ENCODE assay signal across 21 mouse cellular contexts in genomic region chr7:65489742-65490141, GRCm38 (mm10). TPM values are rescaled to one million over a fixed set of nuclear protein-coding genes. Genes with fewer than 3 reads are reported as not detected.
DNase-seq lines count a peak whose midpoint lies in the region; ATAC-seq and TF ChIP-seq lines count a peak whose summit lies in the region.
"Had no signal": no experiment of that assay in that cellular context is flagged by ENCODE, and none has a peak within 500 bp of the region (broad histone marks: within the 10 kb centered on the region; RNA-seq: fewer than 3 reads in every experiment).

No protein-coding gene starts in this region.

- H3K9ac ChIP-seq in hindbrain, postnatal 0 days (replicated peaks; ENCODE audit: low read length): no peak overlapping the region
- no peak overlapping the region for H3K9ac ChIP-seq in hindbrain, embryonic 11.5 days (ENCODE audit: low read depth, low read length)
- H3K9ac ChIP-seq: embryonic facial prominence, embryonic 15.5 days; heart, embryonic 13.5 days; hindbrain, embryonic 15.5 days had no signal

- H3K27ac ChIP-seq in hindbrain, postnatal 0 days: no peak overlapping the region
- no peak overlapping the region for H3K27ac ChIP-seq in hindbrain, embryonic 11.5 days (ENCODE audit: low read depth, low read length)
- H3K27ac ChIP-seq: embryonic facial prominence, embryonic 15.5 days; forebrain, embryonic 10.5 days; gastrocnemius, adult 2 months; heart, embryonic 13.5 days had no signal

- WGBS in hindbrain, postnatal 0 days: 48% methylated on average over 9 of the region's 9 CpGs
- 86% methylated on average over 9 of the region's 9 CpGs for WGBS in hindbrain, embryonic 11.5 days

- no peaks in the 10 kb centered on the region for H3K9me3 ChIP-seq in hindbrain, postnatal 0 days (ENCODE audit: low read length)
- no peaks in the 10 kb centered on the region for H3K9me3 ChIP-seq in hindbrain, embryonic 11.5 days (ENCODE audit: control insufficient read depth, low read length)
- H3K9me3 ChIP-seq: embryonic facial prominence, embryonic 15.5 days; forebrain, embryonic 10.5 days; heart, embryonic 13.5 days; hindbrain, embryonic 15.5 days had no signal

- H3K4me3 ChIP-seq in hindbrain, postnatal 0 days (ENCODE audit: low read length): no peak overlapping the region
- no peak overlapping the region for H3K4me3 ChIP-seq in hindbrain, embryonic 11.5 days (ENCODE audit: low read depth, low read length)
- H3K4me3 ChIP-seq: embryonic facial prominence, embryonic 15.5 days; erythroblast, embryonic 14.5 days; forebrain, embryonic 10.5 days; gastrocnemius, adult 2 months; heart, embryonic 13.5 days; hindbrain, embryonic 15.5 days had no signal

- no peak overlapping the region for H3K4me2 ChIP-seq in hindbrain, postnatal 0 days (ENCODE audit: low read depth, low read length)
- no peak overlapping the region for H3K4me2 ChIP-seq in hindbrain, embryonic 11.5 days (replicated peaks; ENCODE audit: low read depth, low read length)
- H3K4me2 ChIP-seq: embryonic facial prominence, embryonic 15.5 days; heart, embryonic 13.5 days; hindbrain, embryonic 15.5 days had no signal

- DNase-seq in cerebellum, postnatal 10 days: peak; percentile 81 to 82
- DNase-seq in cerebellum, adult 11 months: no peak
- DNase-seq in hindbrain, postnatal 0 days (ENCODE audit: low spot score): peak; percentile 70
- DNase-seq in hindbrain, embryonic 11.5 days (ENCODE audit: low spot score): no peak
- peak; percentile 40 for DNase-seq in Muller cell, postnatal 12 days (ENCODE audit: inconsistent ontology term)
- peak; percentile 38 to 49 for DNase-seq in cerebellum, postnatal 25 days
- DNase-seq: adrenal gland, adult 2 months; adrenal gland, postnatal 25 days; embryo, embryonic 11 days; gastrocnemius, adult 2 months; gastrocnemius, postnatal 25 days; heart, postnatal 36 days had no signal

- TF ChIP-seq CTCF in hindbrain, postnatal 0 days (IDR thresholded peaks at IDR 0.05; ENCODE audit: low read depth): no peak

- no peaks in the 10 kb centered on the region for H3K27me3 ChIP-seq in hindbrain, postnatal 0 days (ENCODE audit: insufficient read depth, low read length)
- H3K27me3 ChIP-seq in hindbrain, embryonic 11.5 days (ENCODE audit: control insufficient read depth, insufficient read depth, low read length): no peaks in the 10 kb centered on the region
- H3K27me3 ChIP-seq: CH12.LX; embryonic facial prominence, embryonic 15.5 days; heart, embryonic 13.5 days; hindbrain, embryonic 15.5 days had no signal

- H3K36me3 ChIP-seq in hindbrain, postnatal 0 days (ENCODE audit: insufficient read depth, low read length): no peaks in the 10 kb centered on the region
- H3K36me3 ChIP-seq in hindbrain, embryonic 11.5 days (ENCODE audit: control insufficient read depth, insufficient read depth, low read length): no peaks in the 10 kb centered on the region
- H3K36me3 ChIP-seq: embryonic facial prominence, embryonic 15.5 days; forebrain, embryonic 10.5 days; heart, embryonic 13.5 days; hindbrain, embryonic 15.5 days had no signal

- peaks cover 7% of the 10 kb centered on the region for H3K4me1 ChIP-seq in hindbrain, postnatal 0 days (ENCODE audit: insufficient read depth, low read length)
- H3K4me1 ChIP-seq in hindbrain, embryonic 11.5 days (replicated peaks; ENCODE audit: control insufficient read depth, insufficient read depth, low read length): no peaks in the 10 kb centered on the region

- ATAC-seq in hindbrain, postnatal 0 days: 0 out of 2 replicates have a peak, but pooled peaks have one; percentile 66
- ATAC-seq in hindbrain, embryonic 11.5 days (ENCODE audit: low FRiP score): no peak
- ATAC-seq: forebrain, embryonic 14.5 days; inflammation-experienced regulatory T-cells, adult 6 months; intestine, postnatal 0 days had no signal

RNA-seq across cellular contexts. Expression of gene Tjp1, which starts 37.8 kb away (rescaled TPM):
- total RNA-seq in hindbrain, postnatal 0 days (2014; rRNA removed): 46.2 and 69.5 TPM in 2 replicates
- 20.2 and 24.2 TPM in 2 replicates for polyA plus RNA-seq in hindbrain, postnatal 0 days (2015; fragmentation: Nextera tagmentation; extraction: Ambion mirVana)
- polyA plus RNA-seq in hindbrain, embryonic 11.5 days (2014; fragmentation: Nextera tagmentation; extraction: Ambion mirVana): 17.4 and 22.8 TPM in 2 replicates
- total RNA-seq: CH12.LX had no signal
- polyA plus RNA-seq: inflammation-experienced regulatory T-cells, adult 6 months had no signal

Comparison
In these comparisons a context has a peak if more than half of its experiments do, and no peak if none do; other contexts are left out.
1. DNase-seq: peak in cerebellum, postnatal 10 days (2 of 2), hindbrain, postnatal 0 days (single experiment), Muller cell, postnatal 12 days (single experiment) and cerebellum, postnatal 25 days (2 of 2); none in cerebellum, adult 11 months (single experiment) and hindbrain, embryonic 11.5 days (single experiment).